Mouse (Mus musculus) spleen, adult 2 months (tissue): ENCODE results near the gene Banf1.

Experiments used
- CTCF ChIP-seq: fragments of 200-500 bp; IDR thresholded peaks from 2 replicates; pipeline ENCODE4 v1.5.1; 2011; ENCODE audit warnings: mild to moderate bottlenecking, inconsistent platforms; ENCODE audit not compliant: insufficient read depth, insufficient read length, insufficient replicate concordance; ENCODE audit errors: extremely low read depth
- POLR2A ChIP-seq: fragments of 200-500 bp; IDR thresholded peaks from 2 replicates; pipeline ENCODE4 v1.6.1; 2011; ENCODE audit warnings: low read depth, low read length, inconsistent platforms

DNA sequence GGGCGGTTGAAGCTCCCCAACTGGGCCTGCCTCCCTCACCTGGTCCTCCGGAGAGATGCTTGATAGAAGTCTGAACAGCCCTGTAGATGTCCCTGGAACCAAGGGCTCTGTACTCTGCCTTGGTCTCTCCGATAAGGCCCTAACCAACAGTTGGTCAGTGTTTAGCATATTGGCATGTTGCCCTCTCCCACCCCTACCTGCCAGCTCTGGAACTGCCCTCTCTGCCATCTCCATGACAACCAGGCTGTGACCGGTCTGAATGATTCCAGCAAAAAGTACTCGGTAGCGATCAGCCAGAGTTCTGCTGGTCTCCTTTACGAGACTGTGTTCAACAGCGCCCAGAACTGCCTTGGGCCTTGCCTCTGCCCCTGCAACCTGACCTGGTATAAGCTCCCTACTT is 35.3 kb upstream of the Banf1 start, which contains the start of gene Tsga10ip:
- no peak for TF ChIP-seq POLR2A
- no peak for TF ChIP-seq CTCF
